Mouse (Mus musculus): ENCODE measurements around the gene Klhl18. TPM values are rescaled to one million over a fixed set of nuclear protein-coding genes. Genes with fewer than 3 reads are reported as not detected.
A peak's percentile ranks its signal among the peaks of the same experiment; 100 is the strongest.

Gene Klhl18
- total and polyA plus RNA-seq, 3 experiments: 3.8 to 6.9 TPM; not detected in 1

DNA sequence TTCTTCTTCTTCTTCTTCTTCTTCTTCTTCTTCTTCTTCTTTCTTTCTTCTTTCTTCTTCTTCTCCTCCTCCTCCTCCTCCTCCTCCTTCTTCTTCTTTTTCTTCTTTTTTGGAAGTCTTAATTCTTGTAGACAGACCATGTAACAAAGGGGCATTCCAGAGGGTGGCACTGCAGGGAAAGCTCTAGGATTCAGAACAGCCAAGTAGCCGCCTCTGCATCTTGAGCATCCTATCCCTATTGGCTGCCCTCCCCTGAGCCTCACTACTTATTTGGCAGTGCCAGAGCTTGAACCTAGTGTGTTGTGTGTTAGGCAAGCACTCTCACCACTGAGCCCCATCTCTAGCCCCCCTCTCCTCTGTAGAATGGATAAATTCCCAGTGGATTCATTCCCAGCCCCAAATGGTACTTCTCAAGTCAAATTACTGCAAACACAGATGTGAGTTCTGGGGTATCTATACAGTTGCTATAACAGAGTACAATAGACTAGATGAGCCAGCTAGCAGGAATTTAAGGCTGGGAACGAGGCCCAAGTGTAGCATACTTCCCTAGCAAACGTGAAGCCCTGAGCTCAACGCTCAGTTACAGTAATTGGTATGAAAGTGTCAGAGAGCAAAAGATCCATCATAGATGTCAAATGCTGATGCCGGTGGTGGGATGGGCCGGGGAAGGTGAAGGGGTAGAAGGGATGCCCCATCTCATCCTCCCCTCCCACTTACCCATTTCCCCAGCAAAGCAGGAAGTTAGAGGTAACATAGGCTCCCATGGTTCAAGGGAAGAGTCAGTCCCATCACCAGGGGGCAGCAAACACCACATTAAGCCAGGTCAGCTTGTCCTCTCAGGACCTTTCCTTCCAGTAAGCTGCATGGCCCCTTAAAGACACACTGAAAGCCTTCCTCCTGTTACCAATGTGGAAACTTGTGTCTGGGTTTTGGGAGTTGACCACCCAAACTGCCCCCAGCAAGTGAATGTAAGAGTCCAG lies 65.3 kb downstream of the Klhl18 start:
- Histone ChIP-seq H3K9me3 (replicated peaks; ENCODE audit: insufficient read depth, low read length) (no peaks in the 10 kb centered on the region), H3K36me3 (ENCODE audit: control insufficient read depth in 1 of 2, insufficient read depth in 2 of 2, low read length in 2 of 2) (peaks cover 0 to 5% of the 10 kb centered on the region in 2 experiments; a peak in 2 of 4 replicates), H3K4me1 (ENCODE audit: control insufficient read depth in 1 of 2, insufficient read depth in 2 of 2, low read length in 2 of 2) (peaks cover 4 to 7% of the 10 kb centered on the region in 2 experiments; a peak in 3 of 4 replicates), H3K27ac (ENCODE audit: control insufficient read depth, low read depth, low read length) (no peak overlapping the region), H3K4me3 (ENCODE audit: control insufficient read depth in 1 of 2, insufficient read depth in 1 of 2, low read depth in 2 of 2, low read length in 2 of 2) (no peak overlapping the region), H3K79me2 (ENCODE audit: control insufficient read depth, insufficient read depth, low read length, poor library complexity) (peaks cover 17% of the 10 kb centered on the region), H3K9ac (ENCODE audit: control insufficient read depth, low read depth, low read length, poor library complexity, severe bottlenecking) (no peak overlapping the region), H3K27me3 (ENCODE audit: control insufficient read depth in 1 of 2, insufficient read depth in 2 of 2, low read length in 2 of 2) (no peaks in the 10 kb centered on the region)
- DNase-seq (ENCODE audit: low read depth, low spot score): peak; percentile 92
- TF ChIP-seq CHD1 (IDR thresholded peaks at IDR 0.05; ENCODE audit: low read depth, low read length) (no peak), E2F4 (IDR thresholded peaks at IDR 0.05; ENCODE audit: borderline replicate concordance, low read depth, low read length) (no peak), GATA1 (IDR thresholded peaks at IDR 0.05; ENCODE audit: low read depth, low read length) (no peak), GABPA (IDR thresholded peaks at IDR 0.05; ENCODE audit: low read depth, low read length) (no peak), MYB (IDR thresholded peaks at IDR 0.05; ENCODE audit: low read depth, low read length) (no peak), ZC3H11A (IDR thresholded peaks at IDR 0.05; ENCODE audit: low read depth, low read length) (peak; percentile 90), MYC (IDR thresholded peaks at IDR 0.05; ENCODE audit: low read depth, low read length) (no peak), ZMIZ1 (IDR thresholded peaks at IDR 0.05; ENCODE audit: low read depth, low read length) (no peak), USF2 (IDR thresholded peaks at IDR 0.05; ENCODE audit: borderline replicate concordance in 1 of 2, insufficient read depth in 1 of 2, low read depth in 1 of 2, low read length in 2 of 2) (no peak), MEF2A (IDR thresholded peaks at IDR 0.05; ENCODE audit: extremely low read depth, insufficient replicate concordance, low read depth, low read length, poor library complexity, severe bottlenecking) (no peak), MAX (IDR thresholded peaks at IDR 0.05; ENCODE audit: low read length) (no peak), SIN3A (IDR thresholded peaks at IDR 0.05; ENCODE audit: low read length) (peak; percentile 72), CHD2 (IDR thresholded peaks at IDR 0.05; ENCODE audit: low read length) (no peak), NELFE (IDR thresholded peaks at IDR 0.05; ENCODE audit: low read depth, low read length) (no peak), ZKSCAN1 (IDR thresholded peaks at IDR 0.05; ENCODE audit: low read depth, low read length) (no peak), KAT2A (conservative IDR thresholded peaks at IDR 0.05; ENCODE audit: low read depth, low read length) (no peak), TCF12 (IDR thresholded peaks at IDR 0.05; ENCODE audit: low read depth, low read length) (no peak), NRF1 (IDR thresholded peaks at IDR 0.05; ENCODE audit: insufficient read depth, low read depth, low read length, poor library complexity, severe bottlenecking) (no peak), ELF1 (IDR thresholded peaks at IDR 0.05; ENCODE audit: low read depth, low read length) (peak; percentile 75), RCOR1 (IDR thresholded peaks at IDR 0.05; ENCODE audit: low read depth, low read length) (no peak), SMC3 (IDR thresholded peaks at IDR 0.05; ENCODE audit: low read depth, low read length) (peak; percentile 97), MXI1 (IDR thresholded peaks at IDR 0.05; ENCODE audit: low read depth, low read length) (peak; percentile 38; the same call in 1 of the 2 replicates), RAD21 (IDR thresholded peaks at IDR 0.05; ENCODE audit: low read depth, low read length) (peak; percentile 98), ZNF384 (IDR thresholded peaks at IDR 0.05; ENCODE audit: low read depth, low read length) (no peak), POLR2A (IDR thresholded peaks at IDR 0.05; ENCODE audit: control insufficient read depth in 1 of 2, insufficient read depth in 1 of 2, low read depth in 1 of 2, low read length in 2 of 2, poor library complexity in 1 of 2) (no peak), CTCF (IDR thresholded peaks at IDR 0.05 in 2 of 3, conservative IDR thresholded peaks at IDR 0.05 in 1 of 3; ENCODE audit: control insufficient read depth in 1 of 3, insufficient read depth in 1 of 3, low read depth in 2 of 3, low read length in 3 of 3, poor library complexity in 1 of 3, severe bottlenecking in 1 of 3) (peak; percentile 86 to 98 (median 89)), MAFK (IDR thresholded peaks at IDR 0.05; ENCODE audit: borderline replicate concordance, low read depth, low read length) (no peak), USF1 (IDR thresholded peaks at IDR 0.05; ENCODE audit: low read depth, low read length) (no peak), TBP (IDR thresholded peaks at IDR 0.05; ENCODE audit: low read depth, low read length) (no peak), JUND (IDR thresholded peaks at IDR 0.05; ENCODE audit: low read depth, low read length) (0 out of 2 replicates have a peak, but pooled peaks have one; percentile 12), ETS1 (IDR thresholded peaks at IDR 0.05; ENCODE audit: low read depth, low read length) (no peak), UBTF (IDR thresholded peaks at IDR 0.05; ENCODE audit: borderline replicate concordance, insufficient read depth, low read depth, low read length) (no peak), MAZ (IDR thresholded peaks at IDR 0.05; ENCODE audit: low read depth, low read length) (peak; percentile 74; the same call in 1 of the 2 replicates), TAL1 (IDR thresholded peaks at IDR 0.05; ENCODE audit: low read length) (no peak), HCFC1 (IDR thresholded peaks at IDR 0.05; ENCODE audit: low read depth, low read length) (peak; percentile 60), POLR2AphosphoS2 (IDR thresholded peaks at IDR 0.05; ENCODE audit: low read length) (no peak)

Data from MEL (cell line).